Mouse (Mus musculus): ENCODE results near the gene Tmem80.

Gene Tmem80

DNA sequence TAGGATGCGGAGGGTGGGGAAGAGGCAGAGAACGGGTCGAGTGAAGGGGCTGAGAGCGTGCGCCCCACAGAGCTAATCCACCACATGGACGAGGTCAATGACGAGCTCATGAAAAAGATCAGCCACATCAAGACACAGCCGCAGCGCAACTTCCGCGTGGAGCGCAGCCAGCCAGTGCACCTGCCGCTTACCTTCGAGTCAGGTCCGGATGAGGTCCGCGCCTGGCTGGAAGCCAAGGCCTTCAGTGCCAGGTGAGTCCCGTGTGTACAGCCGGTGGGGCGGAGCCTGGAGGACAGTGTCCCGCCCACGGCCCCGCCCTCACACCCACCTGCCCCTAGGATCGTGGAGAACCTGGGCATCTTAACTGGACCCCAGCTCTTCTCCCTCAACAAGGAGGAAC lies 34.0 kb downstream of the Tmem80 start:
- peak; percentile 55 for DNase-seq (ENCODE audit: low spot score)

DNA sequence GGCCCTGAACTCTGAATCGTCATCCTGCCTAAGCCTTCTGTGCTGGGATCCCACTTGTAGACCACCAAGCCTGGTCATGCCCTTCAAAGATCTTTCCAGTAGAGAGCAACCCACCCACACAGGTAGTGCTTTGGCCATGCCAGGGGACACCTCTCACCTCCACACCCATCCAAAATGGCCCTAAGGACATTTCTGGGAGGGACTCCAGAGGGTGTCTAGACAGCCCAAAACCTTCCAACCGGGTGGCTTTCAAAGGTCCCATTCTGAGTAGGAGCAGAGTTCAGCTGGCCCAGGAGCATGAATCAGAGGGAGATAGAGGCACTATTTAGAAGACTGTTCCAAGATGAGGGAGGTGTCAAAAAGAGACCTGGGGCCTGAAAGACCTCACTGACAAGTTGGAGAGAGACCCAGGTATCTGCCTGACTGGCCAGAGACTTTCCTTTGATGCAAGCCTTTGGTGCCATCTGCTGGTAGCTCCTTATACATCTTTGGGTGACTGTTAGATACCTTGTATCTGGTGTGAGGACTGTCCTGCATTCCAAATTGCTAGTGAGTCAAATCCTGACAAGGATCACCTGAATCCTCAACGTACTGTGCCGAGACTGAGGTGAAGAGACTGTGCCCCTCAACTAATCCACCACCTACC lies 35.7 kb downstream of the Tmem80 start:
- peak; percentile 47 for DNase-seq (ENCODE audit: low spot score)

- no peak for DNase-seq (ENCODE audit: low spot score)
These were observed 36.2 kb downstream of the Tmem80 start for GRCm38 (mm10) chr7:141363752-141364125.

- DNase-seq (ENCODE audit: low spot score) = no peak
These were observed 37.0 kb downstream of the Tmem80 start for GRCm38 (mm10) chr7:141364349-141365048.

- no peak for DNase-seq (ENCODE audit: low spot score)
These were observed 37.5 kb downstream of the Tmem80 start for GRCm38 (mm10) chr7:141365049-141365445.

DNA sequence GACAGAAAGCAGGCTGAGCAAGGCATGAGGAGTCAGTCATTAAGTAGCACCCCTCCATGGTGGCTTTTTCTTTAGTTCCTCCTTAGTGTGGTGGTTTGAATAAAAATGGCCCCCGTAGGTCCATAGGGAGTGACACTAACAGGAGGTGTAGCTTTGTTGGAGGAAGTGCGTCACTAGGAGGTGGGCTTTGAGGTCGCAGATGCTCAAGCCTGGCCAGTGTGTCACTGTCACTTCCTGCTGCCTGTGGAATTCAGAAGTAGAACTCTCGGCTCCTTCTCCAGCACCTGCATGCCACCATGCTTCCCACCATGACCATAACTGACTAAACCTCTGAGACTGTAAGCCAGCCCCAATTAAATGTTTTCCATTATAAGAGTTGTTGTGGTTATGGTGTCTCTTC lies 39.8 kb downstream of the Tmem80 start:
- no peak for DNase-seq (ENCODE audit: low spot score)

DNA sequence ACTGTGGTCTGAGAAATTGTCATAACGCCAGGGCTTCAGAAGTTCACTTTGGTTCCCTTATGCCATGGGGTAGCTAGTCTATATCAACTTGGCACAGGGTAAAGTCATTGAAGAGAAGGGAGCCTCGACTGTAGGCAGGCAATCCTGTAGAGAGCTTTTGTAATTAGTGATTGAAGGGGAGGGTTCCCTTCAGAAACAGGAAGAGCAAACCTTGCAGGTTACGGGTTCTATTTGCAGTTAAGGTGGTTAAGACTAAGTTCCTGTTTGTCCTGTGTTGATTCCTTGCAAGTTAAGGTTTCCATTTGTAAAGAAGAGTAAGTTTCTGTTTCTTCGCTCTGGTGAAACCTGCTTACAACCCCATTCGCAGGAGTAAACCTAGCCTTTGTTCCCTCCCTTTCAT lies 42.4 kb downstream of the Tmem80 start:
- no peak for DNase-seq (ENCODE audit: low spot score)

DNA sequence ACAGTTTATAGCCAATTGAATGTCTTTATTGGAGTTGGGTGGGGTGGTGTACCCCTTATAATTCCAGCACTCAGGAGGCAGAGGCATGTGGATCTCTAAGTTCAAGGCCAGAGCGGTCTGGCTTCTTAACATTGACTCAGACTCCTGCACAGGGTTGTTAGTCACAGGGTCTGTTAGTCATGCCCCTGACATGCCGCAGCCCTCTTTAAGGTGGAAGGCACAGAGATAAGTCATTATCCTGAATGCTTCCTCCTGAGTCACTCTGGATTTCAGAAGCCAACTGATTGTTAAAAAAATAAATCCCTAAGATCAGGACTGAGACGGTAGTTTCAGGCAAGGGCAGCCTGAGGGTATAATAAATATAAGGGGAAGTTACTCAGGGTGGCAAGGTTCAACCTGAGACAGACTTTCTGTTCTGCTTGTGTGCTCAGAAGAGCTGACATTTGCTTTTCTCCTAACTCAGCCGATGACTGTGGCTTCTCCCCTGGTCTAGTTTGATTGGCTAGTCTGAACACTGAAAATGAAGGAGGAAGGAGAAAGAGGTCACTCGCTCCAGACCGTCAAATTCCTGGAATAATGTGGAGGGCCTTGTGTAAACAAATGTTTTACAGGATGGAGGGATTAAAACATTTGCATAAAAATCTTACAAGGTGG lies 44.5 kb downstream of the Tmem80 start:
- DNase-seq (ENCODE audit: low spot score) = no peak

DNA sequence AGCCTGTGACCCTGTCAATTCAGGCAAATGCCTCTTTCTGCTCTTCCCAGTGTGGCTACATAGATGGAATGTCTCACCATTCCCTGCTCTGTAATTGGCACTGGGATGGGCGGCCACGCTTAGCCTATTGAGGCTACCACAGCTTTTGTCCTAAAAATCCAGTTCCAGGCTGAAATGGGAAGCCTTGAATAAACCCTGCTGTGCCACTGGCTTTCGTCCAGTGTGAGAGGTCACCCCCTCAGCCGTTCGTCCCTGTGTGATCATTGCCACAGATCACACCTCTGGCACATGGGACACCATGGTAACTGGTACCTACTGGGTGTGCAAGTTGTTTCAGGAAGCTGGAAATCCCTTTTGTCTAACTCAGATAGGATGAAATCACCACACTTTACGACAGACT lies 46.1 kb downstream of the Tmem80 start:
- DNase-seq (ENCODE audit: low spot score) = no peak

- DNase-seq (ENCODE audit: low spot score) = no peak
These were observed 46.9 kb downstream of the Tmem80 start for GRCm38 (mm10) chr7:141374399-141374798.

GRCm38 (mm10) chr7:141379584-141379983 lies 52.0 kb downstream of the Tmem80 start:
- no peak for DNase-seq (ENCODE audit: low spot score)

DNA sequence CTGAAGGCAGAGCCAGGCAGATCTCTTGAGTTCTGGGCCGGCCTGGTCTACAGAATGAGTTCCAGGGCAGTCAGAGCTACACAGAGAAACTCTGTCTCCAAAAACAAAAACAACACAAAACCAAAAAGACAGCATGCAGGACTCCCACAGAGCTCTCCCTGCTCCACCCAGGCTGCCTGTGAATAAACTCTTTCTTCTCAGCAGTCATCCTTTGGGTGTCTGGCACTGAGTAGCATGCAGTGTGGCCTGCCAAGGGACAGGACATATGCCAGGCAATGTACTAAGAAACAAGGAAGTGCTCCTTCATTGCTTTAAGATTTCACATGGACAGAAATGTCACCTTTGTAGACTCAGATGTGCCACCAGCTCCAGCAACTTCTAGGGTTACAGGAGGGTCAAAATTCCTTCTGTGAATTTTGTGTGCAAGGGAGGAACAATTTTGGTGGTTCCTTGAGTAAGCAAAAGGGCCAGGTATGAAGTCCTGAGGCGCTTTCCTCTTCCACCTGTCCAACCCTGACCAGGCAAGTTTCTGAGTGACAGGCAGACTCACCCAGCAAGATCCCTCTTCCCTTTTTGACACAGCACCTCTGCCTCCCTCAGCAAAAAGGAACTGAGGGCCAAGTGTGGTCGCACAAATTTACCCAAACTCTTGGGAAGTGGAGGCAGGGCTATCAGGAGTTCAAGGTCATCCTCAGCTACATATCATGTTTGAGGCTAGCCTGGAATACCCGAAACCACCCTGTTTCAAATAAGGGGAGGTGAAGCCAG lies 53.7 kb downstream of the Tmem80 start:
- DNase-seq (ENCODE audit: low spot score) = no peak

Measured in ovary, postnatal 36 days (tissue).